Mouse (Mus musculus) thymus, postnatal 36 days (tissue): ENCODE results near the gene Mapk8ip1.

Source experiments
- DNase-seq, 2 experiments: peaks; one replicate each; pipeline ENCODE4 v3.0.0; 2022; ENCODE audit warnings: mixed read lengths in 2 of 2

The Mapk8ip1 gene

DNA sequence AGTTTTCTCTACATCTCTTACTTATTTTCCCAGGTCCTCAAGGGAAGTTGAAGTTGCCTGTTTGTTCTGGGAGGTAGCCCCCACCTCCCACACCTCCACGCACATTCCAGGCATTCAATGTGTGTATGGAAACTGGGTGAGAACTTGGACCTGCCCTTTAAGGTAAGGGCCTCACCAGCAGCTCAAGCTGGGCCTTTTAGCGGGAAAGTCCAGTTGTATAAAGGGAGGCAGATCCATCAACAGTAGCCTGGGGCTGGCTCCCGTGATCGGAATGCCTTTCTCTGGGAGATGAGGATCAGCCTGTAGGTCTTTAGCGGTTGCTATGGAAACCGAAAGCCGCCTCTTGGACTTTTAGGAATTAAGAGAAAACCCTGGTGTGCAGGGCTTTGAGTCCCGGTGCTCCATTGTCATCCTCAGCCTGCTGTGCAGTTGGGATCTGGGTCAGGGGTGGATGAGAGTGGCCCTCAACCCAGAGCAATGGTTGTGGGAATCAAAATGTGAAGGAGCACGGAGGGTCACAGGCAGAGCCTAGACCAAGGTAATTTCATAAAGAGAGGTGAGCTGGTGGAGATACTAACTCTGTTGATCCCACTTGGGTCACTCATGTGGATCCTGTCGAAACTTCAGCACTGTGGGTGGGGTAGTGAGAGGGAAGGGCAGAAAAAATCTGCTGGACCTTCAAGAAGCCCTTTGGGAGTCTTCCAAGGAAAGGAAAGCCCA, 28.9 kb downstream of the Mapk8ip1 start:
- no peak for DNase-seq

DNA sequence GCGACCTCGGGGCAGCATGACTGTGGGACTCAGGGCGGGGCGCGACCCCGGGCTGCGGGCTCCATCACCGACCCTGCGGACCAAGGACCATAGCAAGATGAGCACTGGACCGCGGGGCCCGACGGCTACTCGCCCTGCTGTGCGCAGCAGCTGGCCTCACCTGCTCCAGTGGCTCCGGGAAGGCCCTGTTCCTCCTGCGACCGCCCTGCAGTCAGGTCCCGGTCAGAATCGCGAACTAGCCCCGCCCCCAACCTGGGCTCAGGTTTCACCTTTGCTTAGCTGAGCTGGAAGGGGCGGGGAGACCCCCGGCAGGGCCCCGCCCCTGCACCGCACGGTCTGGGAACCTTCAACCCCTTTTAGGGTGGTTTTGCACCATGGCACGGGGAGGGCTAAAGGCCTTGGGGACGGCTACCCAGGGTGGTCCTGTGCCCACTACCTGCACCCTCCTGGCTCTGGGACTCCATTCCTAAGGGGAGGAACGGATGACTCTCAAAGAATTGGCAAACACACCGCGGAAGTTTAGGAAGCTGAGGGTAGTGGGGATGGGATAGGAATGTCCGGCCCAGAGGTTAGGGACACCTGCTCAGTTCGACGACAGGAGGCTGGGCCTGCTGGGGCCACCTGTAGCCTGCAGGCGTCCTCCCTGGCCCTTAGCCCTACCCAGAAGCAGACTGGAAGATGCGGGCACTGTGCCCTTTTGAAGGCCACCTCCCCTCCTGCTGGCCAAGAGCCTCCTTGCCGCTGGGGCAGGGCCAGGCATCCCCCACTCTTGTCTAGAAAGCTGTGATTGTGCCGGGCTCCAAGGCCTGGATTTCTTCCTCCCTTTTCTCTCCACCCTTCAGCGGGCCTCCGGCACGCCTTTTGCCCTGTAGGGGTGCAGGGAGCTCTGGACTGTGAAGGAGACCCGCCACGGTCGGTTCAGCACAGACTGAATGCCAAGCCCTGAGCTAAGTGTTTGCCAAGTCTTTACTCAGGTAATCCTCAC, 29.9 kb downstream of the Mapk8ip1 start:
- DNase-seq = peak; percentile 38 to 57

DNA sequence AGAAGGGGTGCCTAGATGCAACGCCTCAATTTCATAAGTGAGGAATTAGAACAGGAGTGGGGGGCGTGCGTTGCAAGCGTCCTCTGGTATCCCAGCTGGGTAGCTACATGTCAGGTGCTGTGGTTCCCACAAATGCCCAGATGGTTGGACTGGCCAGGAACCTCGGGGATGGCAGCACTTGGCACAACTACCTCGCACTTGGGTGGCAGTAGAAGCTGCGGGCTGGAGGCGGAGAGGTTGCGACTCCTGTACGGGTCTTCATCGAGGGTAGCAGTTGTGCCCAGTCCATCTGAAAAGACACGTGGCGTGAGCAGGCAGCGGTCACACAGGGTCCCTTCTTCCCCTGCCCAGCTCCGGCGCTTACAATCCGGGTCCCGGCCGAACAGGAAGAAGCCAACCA, 30.7 kb downstream of the Mapk8ip1 start:
- DNase-seq = no peak

DNA sequence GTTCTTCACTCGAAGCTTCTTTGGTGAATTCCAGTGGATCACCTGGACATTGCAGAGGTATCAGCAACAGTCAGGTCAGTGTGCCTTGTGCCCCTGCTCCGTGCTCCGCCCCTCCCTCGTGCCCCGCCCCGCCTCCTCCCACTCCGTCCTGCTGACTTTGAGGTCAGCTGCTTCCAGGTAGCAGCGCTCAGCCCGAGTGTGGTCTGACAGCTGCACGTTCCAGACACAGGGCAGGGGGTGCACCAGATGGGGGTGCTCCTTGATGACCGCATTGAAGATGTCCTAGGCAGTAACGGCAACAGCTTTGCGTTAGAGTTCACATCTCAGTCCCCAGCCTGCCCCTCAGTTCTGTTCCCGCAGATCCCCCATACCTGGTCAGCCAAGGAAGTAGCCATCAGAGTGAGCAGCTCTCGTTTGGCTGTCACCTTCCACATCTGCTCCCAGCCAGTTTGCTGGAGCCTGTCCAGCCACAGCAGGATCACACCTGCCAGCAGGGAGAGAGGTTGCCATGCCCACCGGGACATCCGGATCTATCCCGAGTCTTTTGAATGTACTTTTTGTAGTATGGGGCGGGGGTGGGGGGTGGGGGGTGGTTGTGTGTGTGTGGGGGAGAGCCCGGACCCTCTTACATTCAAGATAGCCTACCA, 33.6 kb downstream of the Mapk8ip1 start:
- DNase-seq = peak in 1 of 2 experiments; percentile 7

DNA sequence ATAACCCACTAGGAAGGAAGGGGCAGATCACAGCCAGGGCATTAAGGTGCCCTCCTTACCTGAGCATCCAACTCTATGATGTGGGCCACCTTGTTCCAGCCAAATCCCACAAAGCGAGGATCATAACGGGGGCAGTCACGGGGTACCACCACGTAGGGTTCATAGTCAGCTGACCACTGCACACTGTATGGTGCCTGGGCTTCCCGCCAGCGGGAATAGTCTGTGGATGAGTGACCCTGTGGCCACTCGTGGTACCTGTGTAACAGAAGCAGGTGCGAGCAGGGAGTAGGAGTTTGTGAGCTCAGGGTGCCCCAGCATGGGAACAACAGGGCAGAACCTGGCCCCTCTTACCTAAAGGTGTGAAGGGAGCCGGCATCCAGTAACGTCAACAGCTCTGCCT, 35.5 kb downstream of the Mapk8ip1 start:
- DNase-seq = no peak

DNA sequence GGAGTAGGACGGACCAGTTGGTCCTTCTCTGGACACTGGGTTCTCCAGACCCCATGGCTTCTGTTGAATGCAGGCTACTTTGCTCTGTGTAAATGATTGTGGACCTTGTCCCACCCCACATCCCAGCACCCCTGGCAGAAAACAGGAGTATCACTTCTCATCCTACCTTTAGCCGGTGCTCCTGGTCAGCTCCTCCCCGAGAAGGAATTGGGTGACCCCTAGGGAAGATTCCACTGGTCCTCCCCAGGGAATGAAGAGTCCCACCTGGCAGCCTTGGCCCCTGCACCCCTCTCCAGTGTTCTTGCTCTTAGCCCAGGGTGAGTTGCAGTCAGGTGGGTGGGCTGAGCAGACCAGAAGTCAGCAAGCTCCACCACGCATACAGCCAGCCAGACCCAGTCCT, 37.0 kb downstream of the Mapk8ip1 start:
- no peak for DNase-seq

DNA sequence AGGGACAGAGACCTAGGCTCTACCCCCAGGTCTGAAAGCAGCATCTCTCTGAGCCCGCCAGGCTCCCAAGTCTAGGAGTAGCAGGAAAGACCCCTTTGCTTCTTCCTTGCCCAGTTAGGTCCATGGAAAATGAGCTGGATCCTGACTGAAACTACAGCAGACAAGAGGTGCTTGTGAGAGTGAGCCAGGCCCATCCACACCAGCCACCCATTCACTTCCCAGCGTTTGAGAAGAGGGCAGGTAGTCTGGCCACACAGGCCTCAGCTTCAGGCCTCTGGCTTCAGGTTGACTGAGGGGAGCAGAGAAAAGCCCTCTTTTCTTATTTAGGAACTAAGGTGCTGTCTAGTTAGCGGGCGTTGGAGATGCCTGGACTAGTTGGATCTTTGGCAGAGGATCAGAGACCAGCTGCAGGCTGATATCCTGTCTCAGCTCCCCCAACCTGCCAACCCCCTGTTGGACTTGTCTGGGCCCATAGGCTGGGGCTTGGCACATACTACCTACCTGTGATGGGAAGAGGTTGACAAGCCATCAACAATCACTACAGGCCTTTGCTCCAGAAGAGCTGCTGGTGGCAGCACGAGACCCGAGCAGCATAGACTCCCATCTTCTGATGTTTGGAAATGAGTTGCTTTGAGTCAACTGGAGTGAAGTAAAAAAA, 38.4 kb downstream of the Mapk8ip1 start:
- DNase-seq = no peak

DNA sequence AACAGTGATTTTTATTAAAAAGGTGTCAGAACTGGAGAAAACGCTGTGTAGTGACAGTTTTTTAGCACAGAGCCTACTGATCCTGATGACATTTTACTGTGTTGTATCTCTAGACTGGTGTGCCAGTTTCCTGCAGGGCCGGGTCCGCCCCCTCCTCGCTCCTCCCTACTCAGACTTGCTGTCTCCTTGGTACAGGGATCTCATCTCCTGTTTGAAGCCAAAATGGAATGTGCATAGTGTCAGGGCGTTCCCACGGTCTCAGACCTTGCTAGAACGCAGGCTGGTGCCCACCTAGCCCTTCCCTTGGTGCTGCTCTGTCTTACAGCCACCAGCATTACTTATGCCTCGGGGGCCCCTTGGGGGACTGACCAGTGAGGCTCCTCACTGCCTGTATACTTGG, 39.3 kb downstream of the Mapk8ip1 start:
- DNase-seq = no peak

DNA sequence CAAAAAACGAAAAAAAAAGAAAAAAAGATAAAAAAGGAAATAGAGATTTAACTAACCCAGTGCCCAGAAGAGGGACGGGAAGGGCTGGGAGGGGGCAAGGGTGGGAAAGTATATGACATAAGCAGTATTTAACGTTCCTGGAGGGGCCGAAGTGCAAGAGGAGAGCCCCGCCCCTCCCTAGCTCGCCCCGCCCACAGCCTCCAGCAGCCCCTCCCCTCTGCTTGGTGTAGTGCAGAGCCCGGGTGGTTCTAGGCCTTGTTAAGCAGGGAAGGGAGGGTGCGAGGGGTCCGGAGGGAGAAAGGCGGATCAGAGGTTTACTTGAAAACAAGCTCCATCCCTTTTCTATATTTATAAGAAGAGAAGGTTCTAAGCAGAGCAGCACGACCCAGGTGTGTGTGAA, 40.2 kb downstream of the Mapk8ip1 start:
- no peak for DNase-seq

DNA sequence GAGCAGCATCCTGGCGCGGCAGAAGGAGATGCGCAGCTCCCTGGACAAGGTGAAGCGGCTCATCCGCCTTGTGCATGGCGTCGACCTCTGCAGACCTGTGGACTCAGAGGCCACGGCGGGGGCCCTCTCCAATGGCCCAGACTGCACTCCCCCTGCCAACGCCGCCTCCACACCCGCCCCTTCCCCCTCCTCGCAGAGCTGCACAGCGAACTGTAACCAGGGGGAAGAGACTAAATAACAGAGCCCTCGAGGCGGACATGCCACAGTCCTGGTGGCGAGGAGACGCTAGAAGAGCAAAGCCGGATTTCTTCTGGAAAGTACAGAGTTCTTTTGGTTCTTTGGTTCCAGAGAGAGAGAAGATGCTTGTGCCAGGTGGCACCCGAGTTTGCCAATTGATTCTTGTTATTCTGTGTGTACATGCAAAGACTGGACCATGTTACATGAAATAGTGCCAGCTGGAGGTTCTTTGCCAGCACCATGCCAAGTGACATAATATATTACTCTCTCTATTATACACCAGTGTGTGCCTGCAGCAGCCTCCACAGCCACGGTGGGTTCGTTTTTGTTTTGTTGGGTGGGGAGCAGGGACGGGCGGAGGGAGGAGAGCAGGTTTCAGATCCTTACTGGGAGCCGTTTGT, 40.8 kb downstream of the Mapk8ip1 start:
- no peak for DNase-seq

DNA sequence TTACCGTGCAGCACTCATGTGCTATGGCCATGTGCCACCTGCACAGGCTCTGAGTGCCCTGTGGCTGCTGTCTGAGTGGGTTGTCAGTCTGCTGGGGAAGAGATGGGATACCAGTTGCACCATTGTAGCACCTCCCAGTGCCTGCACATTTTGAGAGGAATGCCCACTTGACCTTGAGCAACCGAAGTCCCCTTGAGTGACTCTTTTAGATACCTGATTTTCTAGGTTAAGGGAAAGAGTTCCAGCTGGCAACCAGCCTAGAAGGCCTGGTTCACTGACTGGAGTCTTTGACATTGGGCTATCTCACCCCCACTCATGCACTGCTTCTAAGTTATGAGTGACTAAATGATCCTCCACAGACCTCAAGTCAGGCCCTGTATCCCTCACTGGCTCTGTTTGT, 41.8 kb downstream of the Mapk8ip1 start:
- no peak for DNase-seq

DNA sequence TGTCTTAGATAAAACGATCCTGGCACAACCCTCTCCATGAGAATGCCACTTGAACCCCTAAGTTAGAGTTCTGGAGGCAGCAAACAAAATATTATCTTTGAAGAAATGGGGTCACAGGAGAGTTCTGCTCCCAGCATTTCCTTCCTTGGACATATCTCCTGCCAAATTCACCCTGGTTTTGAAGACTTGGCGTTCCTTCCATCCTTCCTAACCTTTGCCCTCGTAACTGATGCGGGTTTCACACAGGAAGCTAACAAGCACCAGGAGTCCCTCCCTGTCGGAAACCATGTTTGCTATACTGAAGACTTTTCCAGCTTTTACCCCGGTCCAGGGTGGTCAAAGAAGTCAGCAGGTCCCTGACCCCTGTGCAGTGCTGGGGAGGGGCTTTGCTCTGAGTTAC, 46.8 kb downstream of the Mapk8ip1 start:
- DNase-seq = no peak

DNA sequence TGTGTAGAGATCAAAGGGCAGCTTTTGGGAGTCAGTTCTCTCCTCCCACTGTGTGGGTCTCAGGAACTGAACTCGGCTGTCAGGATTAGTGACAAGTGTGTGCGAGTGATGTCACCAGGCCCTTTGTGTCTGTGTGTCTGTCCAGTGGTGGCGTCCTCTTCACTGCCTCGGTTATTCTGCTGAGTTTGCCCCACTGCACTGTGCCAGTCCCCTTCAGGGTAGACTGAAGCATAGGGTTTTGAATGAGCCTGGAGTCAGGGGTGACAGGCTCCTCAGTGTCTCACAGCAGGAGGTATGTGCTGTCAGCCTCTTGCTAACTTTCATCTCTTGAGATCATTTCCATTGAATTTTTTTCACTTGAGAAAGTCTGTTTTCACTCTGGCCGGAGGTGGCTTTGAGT, 47.7 kb downstream of the Mapk8ip1 start:
- no peak for DNase-seq

DNA sequence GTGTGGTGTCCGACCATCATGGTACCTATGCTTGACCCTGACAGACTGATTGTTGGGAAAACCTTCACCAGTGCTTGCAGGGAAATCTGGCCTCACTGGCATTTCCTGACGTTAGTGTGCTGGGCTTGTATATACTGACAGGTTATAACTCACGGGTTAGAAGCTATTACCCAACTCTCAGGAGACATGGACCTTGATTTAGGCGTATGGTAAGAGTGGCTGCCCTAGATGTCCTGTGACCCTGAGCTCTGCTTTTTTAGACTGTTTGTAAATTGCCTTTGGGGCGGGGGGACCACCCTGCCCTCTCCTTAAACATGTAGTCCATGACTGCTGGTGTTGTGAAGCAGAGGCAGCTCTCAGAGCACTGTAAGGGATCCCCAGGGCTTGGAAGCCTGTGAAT, 50.4 kb downstream of the Mapk8ip1 start:
- no peak for DNase-seq

DNA sequence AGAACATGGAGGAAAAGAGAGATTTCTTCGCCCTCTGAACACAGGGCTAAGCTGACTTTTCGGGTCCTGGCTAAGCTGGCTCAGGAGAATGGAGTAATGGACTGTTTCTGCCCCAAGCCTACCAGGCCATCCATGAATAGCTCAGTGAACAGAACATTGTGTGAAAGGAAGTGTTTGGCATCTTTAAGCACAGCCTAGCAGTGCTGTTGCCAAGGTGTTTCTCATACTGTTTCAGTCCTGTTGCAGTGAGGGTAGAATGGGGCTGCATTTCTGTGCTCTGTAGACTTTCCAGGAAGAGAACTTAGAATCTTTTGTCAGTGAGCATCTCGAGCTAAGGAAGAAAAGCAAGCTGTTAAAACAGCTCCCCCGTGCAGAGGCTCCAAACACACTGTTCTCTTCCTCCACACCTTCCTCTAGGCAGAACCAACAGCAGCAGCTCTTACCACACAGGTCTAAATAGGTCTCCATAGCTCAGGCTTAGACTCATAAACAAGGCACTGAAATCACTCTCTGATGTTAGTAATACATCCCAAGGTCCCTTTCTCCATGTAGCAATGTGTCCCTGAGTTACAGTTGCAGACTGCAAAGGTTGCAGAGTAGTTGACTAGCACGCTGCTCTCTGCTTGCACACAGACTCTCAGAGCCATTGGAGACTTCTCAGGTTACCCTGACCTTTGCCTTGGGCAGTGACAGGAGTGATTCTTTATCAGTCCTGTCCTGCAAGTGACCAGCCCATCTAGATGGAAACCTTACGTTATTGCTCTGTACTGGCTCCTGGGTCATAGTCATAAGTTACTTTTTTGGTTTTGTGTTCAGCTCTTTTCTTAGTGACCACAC, 51.3 kb downstream of the Mapk8ip1 start:
- DNase-seq = no peak

DNA sequence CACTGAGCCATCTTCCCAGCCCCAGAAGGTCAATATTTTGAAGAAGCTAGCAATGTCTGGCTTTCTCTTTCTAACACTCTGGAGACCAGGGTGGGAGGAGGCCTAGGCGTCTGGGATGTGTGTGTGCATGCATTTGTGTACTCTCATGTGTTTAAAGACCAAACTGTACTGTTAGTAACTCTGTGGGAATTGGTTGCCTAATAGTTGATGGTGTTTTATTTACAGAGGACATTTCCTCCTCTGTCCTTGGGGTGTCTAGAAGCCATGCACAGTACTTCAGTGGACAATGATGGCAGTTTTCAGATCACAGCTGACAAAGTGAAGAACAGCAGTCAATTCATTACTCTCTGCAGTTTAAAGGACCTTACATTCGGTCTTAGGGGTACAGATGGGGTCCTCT, 53.9 kb downstream of the Mapk8ip1 start:
- no peak for DNase-seq

DNA sequence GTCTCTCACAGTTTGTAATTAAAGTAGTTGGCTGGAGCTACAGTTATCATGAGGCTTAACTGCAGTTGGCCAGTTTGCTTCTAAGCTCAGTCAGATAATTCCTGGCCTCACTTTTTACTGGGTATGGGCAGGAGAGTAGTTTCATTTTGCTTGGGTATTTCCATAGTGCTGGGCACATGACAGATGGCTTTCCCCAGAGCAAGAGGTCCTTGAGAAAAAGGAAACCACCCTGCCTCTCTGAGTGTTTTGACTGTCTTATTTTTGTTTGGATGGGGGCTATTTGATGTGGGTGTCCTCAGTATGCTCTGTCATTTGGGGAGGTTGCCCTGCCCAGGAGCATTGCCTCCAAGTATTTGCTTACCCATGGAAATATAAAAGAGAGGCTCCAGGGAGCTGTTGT, 58.6 kb downstream of the Mapk8ip1 start:
- no peak for DNase-seq
